Mouse (Mus musculus) bone marrow macrophage, adult 2 months (primary cell): ENCODE measurements around the gene Fgfr2.

Source experiments
- CTCF ChIP-seq: IDR thresholded peaks from 2 replicates; pipeline ENCODE4 v1.5.1; 2012; ENCODE audit warnings: low read depth, mild to moderate bottlenecking, low read length, moderate library complexity
- POLR2A ChIP-seq: IDR thresholded peaks from 2 replicates; pipeline ENCODE4 v1.6.1; 2012; ENCODE audit warnings: mild to moderate bottlenecking, low read depth, low read length, borderline replicate concordance

- no peak for TF ChIP-seq CTCF
- no peak for TF ChIP-seq POLR2A
Measured at GRCm38 (mm10) chr7:132722401-132723370, 400.5 kb downstream of the Fgfr2 start.
